Mouse (Mus musculus): Measurements from ENCODE around the gene Adh5. TPM values are rescaled to one million over a fixed set of nuclear protein-coding genes. Genes with fewer than 3 reads are reported as not detected.

Gene Adh5
- total and polyA plus RNA-seq, 2 experiments from 2014 or later = 150 to 230 TPM

GRCm38 (mm10) chr3:138503754-138504153 is 60.9 kb downstream of the Adh5 start:
- no peaks in the 10 kb centered on the region for H3K27me3 ChIP-seq (ENCODE audit: insufficient read depth, low read length)

More at GRCm38 (mm10) chr3:138503754-138504153, 60.9 kb downstream of the Adh5 start:
- Histone ChIP-seq H3K4me2 (ENCODE audit: low read depth) (no peak overlapping the region), H3K4me3 (ENCODE audit: low read depth, low read length) (no peak overlapping the region), H3K36me3 (ENCODE audit: insufficient read depth) (no peaks in the 10 kb centered on the region), H3K9me3 (ENCODE audit: low read length) (no peaks in the 10 kb centered on the region), H3K27ac (ENCODE audit: low read depth, low read length) (no peak overlapping the region), H3K9ac (no peak overlapping the region), H3K4me1 (ENCODE audit: insufficient read depth) (no peaks in the 10 kb centered on the region)
- TF ChIP-seq CTCF (IDR thresholded peaks at IDR 0.05; ENCODE audit: low read depth) = no peak
- 89% methylated on average over 11 of the region's 11 CpGs for WGBS
- ATAC-seq (no peak), DNase-seq (no peak)

Other genes with a start within 250 kb of the Adh5 start
- not detected in 2 replicates for gene 4930579F01Rik, start 249.3 kb upstream of the Adh5 start, total RNA-seq (2014; rRNA removed)
- gene 4930579F01Rik, start 249.3 kb upstream of the Adh5 start, polyA plus RNA-seq (2015; fragmentation: Nextera tagmentation; extraction: Ambion mirVana) = 0.09 TPM in 1 of 2 replicates, not detected in the other
- gene Adh7, start 225.3 kb upstream of the Adh5 start, total RNA-seq (2014; rRNA removed) = 0.62 and 1.6 TPM in 2 replicates
- 1.0 TPM in 2 replicates for gene Adh7, start 225.3 kb upstream of the Adh5 start, polyA plus RNA-seq (2015; fragmentation: Nextera tagmentation; extraction: Ambion mirVana)
- 1.8 and 2.2 TPM in 2 replicates for gene Adh1, start 182.1 kb upstream of the Adh5 start, total RNA-seq (2014; rRNA removed)
- gene Adh1, start 182.1 kb upstream of the Adh5 start, polyA plus RNA-seq (2015; fragmentation: Nextera tagmentation; extraction: Ambion mirVana) = 3.0 and 3.8 TPM in 2 replicates
- gene Adh6a, start 129.8 kb upstream of the Adh5 start, total RNA-seq (2014; rRNA removed) = not detected in 2 replicates
- gene Adh6a, start 129.8 kb upstream of the Adh5 start, polyA plus RNA-seq (2015; fragmentation: Nextera tagmentation; extraction: Ambion mirVana) = not detected in 2 replicates
- gene Adh6b, start 101.3 kb upstream of the Adh5 start, total RNA-seq (2014; rRNA removed) = 0.19 and 1.0 TPM in 2 replicates
- 0.14 TPM in 1 of 2 replicates, not detected in the other for gene Adh6b, start 101.3 kb upstream of the Adh5 start, polyA plus RNA-seq (2015; fragmentation: Nextera tagmentation; extraction: Ambion mirVana)
- not detected in 2 replicates for gene Adh4, start 27.6 kb upstream of the Adh5 start, total RNA-seq (2014; rRNA removed)
- not detected in 2 replicates for gene Adh4, start 27.6 kb upstream of the Adh5 start, polyA plus RNA-seq (2015; fragmentation: Nextera tagmentation; extraction: Ambion mirVana)
- gene Metap1, start 46.4 kb downstream of the Adh5 start, total RNA-seq (2014; rRNA removed) = 61.8 and 66.9 TPM in 2 replicates
- gene Metap1, start 46.4 kb downstream of the Adh5 start, polyA plus RNA-seq (2015; fragmentation: Nextera tagmentation; extraction: Ambion mirVana) = 43.0 and 50.2 TPM in 2 replicates
- gene Eif4e, start 83.1 kb downstream of the Adh5 start, total RNA-seq (2014; rRNA removed) = 115 and 121 TPM in 2 replicates
- gene Eif4e, start 83.1 kb downstream of the Adh5 start, polyA plus RNA-seq (2015; fragmentation: Nextera tagmentation; extraction: Ambion mirVana) = 322 and 355 TPM in 2 replicates